Mouse (Mus musculus): ENCODE measurements around the gene Crocc.

Gene Crocc

GRCm38 (mm10) chr4:141020220-141020619 lies 40.1 kb downstream of the Crocc start:
- no peak for DNase-seq

DNA sequence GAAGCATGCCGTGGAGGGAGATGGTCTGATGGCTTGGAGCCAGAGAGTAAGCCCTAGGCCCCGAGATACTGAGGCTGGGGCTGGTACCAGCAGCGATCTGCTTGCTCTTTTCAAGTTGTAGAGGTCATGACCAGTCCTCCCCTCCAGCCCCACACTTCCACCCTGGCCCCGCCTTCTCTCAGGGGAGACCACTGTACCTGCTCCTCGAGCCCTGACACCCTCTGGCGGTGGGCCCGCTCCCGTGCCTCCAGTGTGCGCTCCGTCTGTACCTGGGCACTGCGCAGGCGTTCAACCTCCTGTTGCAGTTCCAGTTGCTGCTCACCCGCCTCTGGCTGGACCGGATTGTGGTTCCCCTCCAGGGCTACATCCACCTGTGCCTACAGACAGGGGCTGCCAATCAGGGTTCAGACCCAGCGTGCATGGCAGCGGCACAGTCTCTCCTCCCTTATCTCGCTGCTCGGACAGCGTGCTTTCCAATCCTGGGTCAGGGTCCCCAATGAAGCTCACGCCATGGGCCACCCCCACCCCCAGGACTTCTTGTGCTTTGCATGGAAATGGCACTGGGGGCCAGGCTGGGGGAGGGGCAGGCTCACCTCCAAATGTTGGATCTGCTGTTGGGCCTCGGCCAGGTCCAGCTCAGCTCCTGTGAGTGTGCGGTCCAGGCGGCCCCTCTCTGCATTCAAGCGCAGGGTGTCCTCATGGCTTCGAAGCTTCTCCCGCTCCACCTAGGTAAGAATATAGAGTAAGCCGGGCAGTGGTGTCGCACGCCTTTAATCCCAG lies 42.5 kb downstream of the Crocc start:
- no peak for DNase-seq

- DNase-seq: no peak
Observed at GRCm38 (mm10) chr4:141016311-141016710, 44.0 kb downstream of the Crocc start.

DNA sequence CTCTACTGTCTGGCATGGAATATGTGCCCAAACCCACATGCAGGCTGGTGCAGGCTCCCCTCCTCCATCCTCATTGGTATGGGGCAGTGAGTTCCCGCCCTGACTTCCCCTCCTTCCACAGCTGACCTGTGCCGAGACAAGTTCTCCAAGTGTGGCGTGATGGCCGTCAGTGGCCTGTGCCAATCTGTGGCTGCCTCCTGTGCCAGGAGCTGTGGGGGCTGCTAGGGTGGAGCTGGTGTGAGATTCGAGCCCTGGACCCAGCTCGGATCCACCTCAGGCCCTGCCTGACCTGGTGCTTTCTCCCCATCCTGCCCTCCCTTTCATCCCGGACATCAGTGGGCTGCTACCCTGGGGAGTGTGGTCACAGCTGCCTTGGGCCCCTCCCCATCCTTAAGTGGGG lies 45.0 kb downstream of the Crocc start:
- DNase-seq: no peak

DNA sequence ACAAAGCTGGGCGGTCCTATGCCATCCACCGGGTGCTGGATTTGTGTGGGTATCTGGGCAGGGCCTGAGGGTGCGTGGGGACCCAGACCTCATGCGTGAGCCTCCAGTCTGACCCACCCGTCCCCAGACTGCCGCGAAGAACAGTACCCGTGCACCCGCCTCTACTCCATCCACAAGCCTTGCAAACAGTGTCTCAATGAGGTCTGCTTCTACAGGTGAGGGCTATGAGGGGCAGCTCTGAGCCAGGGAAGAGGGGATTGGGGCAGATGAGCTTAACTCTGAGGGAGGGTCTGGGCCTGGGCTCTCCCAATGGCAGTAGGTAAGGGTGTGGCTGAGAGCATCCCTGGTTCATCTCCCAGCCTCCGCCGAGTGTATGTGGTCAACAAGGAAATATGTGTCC lies 45.5 kb downstream of the Crocc start:
- no peak for DNase-seq

- no peak for DNase-seq
Observed at GRCm38 (mm10) chr4:141014114-141014513, 46.2 kb downstream of the Crocc start.

- DNase-seq: no peak
Observed at GRCm38 (mm10) chr4:141012558-141012957, 47.8 kb downstream of the Crocc start.

DNA sequence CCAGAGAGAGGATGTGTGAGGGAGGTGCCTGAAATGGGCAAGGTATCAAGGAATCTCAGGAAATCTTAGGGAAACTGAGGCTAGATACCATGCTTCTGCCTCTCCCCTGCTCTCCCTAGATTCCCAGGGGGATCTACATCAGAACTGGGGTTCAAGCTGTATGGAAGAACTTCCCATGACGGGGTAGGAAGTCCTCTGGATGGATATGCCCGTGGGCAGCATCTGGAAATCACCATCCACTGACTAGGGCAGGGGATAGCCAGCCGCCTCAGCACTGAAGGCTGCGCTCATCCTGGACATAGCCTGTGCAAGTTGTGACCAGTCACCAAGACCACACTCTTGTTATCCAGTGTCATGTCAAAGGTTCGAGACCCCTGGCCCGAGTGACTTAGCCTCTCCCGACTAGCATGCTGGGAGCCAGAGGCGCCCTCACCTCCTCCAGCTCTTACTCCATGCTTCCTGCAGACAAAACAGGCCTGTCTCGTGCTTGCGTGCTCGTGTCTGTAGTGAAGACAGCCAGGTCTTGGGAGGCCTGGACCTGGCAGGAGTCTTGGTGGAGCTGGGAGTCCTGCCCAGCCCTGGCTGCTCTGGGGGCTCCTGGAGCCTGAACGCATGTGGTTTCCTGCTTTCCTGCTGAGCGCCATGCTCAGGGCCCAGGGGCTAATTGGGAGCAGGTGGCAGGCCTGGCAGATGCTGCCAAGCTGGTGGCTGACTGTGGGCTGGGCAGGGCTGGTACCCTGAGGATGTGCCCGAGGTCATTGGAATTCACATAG lies 48.6 kb downstream of the Crocc start:
- DNase-seq: no peak

DNA sequence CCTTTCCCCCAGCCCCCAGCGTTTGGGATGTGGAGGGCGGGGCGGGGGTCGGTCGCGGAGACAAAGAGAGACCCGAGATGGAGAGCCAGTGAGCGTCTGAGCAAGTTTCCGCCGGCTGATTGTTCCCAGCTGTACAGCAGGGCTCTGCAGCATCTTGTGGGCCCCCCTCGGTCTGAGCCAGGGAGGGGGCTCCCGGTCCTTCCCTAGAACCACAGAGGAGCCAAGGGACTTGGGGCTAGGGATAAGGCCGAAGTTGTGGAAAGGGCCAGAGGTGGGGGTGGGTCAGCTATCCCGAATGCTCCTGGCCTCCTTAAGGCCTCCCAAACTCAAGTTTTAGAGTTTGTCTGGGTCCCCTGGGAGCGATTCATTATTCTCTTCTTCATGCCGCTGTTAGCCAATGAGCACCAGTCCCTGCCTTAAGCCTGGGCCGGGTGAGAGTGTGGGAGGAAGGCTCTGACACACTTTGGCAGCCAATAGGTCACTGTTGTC lies 49.4 kb downstream of the Crocc start:
- no peak for DNase-seq

GRCm38 (mm10) chr4:141010526-141010925 lies 49.8 kb downstream of the Crocc start:
- DNase-seq: no peak

GRCm38 (mm10) chr4:141010118-141010517 lies 50.2 kb downstream of the Crocc start, which contains the start of gene Mfap2:
Mfap2 (plus strand) TSS chr4:141010418.
- no peak for DNase-seq

DNA sequence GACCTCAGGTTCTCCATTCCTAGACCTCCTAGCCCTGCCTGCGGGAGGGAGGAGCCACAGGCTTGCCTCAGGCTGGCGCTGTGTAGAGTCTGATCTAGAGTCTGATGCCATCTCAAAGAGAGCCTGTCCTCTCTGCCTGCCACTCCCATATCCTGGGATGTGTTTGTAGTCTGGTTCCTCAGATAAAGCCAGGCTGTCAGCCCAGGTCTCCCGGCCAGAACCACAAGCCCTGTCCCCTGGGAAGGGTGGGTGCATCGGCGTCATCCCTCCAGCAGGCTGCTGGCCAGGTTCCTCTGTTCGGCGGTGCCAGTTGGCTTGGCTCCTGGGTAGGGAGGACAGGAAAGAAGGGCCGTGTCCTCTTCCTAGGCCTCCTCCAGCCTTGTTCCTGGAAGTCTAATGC lies 52.3 kb downstream of the Crocc start:
- DNase-seq: no peak

DNA sequence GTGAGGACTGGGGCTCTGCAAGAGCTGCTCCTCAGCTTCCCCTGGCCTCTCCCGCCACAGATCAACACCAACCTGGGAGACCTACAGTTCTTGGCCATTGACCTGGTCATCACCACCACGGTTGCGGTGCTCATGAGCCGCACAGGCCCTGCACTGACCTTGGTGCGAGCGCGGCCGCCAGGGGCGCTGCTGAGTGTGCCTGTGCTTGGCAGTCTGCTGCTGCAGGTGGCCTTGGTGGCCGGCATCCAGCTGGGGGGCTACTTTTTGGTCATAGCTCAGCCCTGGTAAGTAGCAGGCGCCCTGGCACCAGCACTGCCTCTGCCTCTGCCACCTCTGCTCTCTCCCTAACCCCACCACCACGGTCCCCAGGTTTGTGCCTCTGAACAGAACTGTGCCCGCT lies 54.4 kb downstream of the Crocc start:
- DNase-seq: no peak

DNA sequence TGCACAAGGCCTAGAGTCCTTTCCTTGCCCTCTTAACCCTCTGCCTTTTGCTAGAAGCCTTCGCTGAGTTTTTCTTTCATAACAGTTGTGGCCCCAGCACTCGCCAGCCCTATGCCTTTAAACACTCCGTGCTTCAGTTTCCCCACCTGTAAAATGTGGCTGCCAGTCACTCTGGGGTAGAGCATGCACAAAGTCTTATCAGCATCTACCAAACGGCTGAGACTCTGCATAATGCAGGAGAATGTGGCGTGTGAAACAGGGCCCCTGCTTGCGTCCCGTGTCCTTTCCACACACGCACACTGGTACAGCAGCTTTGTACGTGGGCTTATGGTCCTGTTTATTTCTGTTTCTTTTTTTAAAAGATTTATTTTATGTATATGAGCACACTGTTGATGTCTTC lies 63.5 kb downstream of the Crocc start:
- no peak for DNase-seq

DNA sequence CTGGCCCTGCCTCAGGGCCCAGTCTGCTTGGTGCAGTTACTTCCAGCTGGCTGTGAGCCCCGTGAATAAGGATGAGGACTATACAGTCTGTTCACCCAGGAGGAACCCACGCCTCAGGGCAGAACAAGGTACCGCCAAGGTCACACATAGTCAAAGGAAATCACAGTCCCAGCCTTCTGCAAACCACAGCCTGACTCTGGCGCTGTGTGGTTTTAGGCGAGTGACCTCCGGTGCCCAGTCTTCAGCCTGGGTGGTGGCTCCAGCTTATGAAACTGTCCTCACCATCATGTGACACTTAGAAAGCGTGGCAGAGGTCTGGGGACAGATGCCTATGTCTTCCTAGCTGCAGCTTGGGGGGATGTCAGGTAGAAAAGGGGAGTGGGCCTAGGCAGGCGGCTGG lies 64.5 kb downstream of the Crocc start:
- DNase-seq: no peak

- no peak for DNase-seq
Observed at GRCm38 (mm10) chr4:140993846-140994245, 66.5 kb downstream of the Crocc start.

DNA sequence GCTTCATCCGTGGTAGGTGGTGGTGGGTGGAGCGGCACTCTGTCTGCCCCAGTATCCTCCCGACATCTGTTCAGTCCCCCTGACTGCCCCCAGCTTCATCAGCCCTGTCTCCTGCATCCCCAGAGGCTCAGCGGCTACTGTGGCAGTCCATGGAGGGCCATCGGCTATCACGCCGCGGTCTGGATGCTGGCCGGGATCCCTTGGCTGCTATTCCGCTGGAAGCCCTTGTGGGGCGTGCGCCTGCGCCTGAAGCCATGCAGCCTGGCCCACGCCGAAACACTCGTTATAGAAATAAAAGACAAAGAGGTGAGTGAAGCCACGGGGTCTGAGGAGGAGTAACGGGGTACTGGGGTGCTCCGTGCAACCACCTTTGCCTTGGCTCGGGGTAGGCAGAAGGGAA lies 68.1 kb downstream of the Crocc start:
- no peak for DNase-seq

GRCm38 (mm10) chr4:140989447-140989846 lies 70.9 kb downstream of the Crocc start:
- peak in 1 of 2 experiments; percentile 18 for DNase-seq

- DNase-seq: peak; percentile 30 to 33
Observed at GRCm38 (mm10) chr4:140988706-140989290, 71.6 kb downstream of the Crocc start.

DNA sequence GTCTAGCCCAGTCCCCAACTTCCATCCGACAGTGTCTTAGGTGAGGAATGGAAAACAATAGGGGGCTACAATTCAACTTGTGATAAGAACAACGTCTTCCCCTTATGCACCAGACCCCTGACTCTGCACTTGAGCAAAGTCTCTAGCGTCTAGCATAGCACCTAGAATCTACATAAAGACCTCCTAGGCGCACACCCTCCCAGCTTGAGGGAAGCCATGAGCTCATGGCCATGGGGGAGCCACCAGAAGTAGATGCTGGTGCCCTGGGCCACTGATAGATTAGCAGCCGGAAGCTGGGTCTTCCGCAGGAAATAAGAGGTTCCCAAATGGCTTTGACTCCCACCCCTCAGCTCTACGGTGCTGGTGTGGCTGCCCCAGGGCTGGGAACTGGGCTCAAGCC lies 72.9 kb downstream of the Crocc start:
- peak in 1 of 2 experiments; percentile 18 for DNase-seq

DNA sequence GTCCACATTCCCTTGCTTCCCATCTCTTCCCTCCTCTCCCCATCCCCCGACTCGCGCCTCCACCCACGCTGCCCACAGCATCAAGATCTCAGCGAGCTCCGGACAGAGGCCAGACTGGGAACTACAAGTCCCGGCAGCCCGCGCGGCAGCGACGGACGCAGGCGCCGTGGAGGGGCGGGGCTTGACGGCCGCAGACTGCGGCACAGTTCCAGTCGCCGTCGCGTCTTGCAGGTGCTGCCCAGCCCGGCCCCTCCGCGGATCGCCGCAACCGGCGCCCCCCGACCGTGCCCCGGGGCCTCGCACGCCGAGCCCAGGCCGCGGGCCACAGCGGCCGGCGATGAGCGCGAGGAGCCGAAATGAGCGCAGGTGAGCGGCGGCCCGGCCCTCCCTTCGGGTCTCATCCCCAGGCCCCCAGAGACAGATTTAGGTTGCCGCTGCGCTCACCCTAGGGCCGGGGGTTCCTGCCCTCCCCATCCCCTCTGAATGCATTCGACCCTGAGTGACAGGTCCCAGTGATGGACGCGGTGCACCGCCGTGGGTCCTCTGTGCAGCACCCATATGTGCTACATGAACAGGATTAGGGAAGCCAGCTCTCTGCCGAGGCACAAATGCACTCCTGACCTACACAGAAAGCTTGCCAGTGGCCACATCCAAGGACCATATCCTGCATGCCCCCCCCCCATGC lies 73.5 kb downstream of the Crocc start, which contains the start of gene Atp13a2:
Atp13a2 (plus strand) TSS at position 163 of the 685 bp plus-strand sequence.
- DNase-seq: peak; percentile 80 to 94

DNA sequence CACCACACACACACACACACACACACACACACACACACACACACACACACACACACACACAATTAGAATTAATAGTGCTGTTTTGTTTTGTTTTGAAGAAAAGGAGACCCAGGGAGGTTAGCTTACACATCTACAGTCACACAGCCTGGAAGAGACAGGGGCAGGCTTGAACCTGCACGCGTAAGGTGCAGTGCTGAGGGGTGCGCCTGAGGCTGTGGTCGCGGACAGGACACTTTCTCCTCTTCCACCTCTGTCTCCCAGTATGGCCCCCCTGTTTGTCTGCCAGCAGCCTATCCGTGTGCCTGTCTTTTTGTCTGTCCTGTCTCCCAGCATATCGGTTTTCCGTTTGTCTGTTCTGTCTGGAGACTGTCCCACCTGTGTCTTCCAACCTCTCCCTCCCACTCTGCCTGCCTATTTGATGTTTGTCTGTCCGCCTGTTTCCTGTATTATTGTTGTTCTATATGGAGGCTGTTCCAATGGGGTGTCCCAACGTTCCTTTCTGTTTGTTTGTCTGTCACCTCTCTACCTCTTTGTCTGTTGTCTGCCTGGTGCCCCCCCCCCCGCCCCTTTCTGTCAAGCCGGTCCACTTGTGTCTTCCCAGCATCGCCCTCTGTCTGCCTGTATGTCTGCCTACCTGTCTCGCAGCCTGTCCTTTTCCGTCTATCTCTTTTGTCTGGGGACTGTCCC lies 74.2 kb downstream of the Crocc start:
- DNase-seq: no peak

All from spleen, adult 18-20 months (tissue).